Comparison of ENCODE assay signal across 8 mouse cellular contexts in genomic region chr12:4038061-4039041, GRCm38 (mm10). TPM values are rescaled to one million over a fixed set of nuclear protein-coding genes. Genes with fewer than 3 reads are reported as not detected.
A peak's percentile ranks its signal among the peaks of the same experiment; 100 is the strongest.
DNase-seq lines count a peak whose midpoint lies in the region; ATAC-seq and TF ChIP-seq lines count a peak whose summit lies in the region.

TSS of gene Efr3b (minus strand) at chr12:4038915.

- peak within 1 kb of the TSS; percentile 63 to 69 for H3K4me3 ChIP-seq in MEL (ENCODE audit: control insufficient read depth in 1 of 2, insufficient read depth in 1 of 2, low read depth in 2 of 2, low read length in 2 of 2)
- peak within 1 kb of the TSS; percentile 81 for H3K4me3 ChIP-seq in layer of hippocampus, adult 2 months
- H3K4me3 ChIP-seq in neural tube, embryonic 15.5 days (replicated peaks) = peak within 1 kb of the TSS; percentile 91

- peak within 1 kb of the TSS; percentile 71 for H3K4me2 ChIP-seq in neural tube, embryonic 15.5 days

- TF ChIP-seq EP300 in MEL (IDR thresholded peaks at IDR 0.05; ENCODE audit: low read depth in 1 of 2, low read length in 2 of 2) = no peak

- no peak for TF ChIP-seq RAD21 in MEL (IDR thresholded peaks at IDR 0.05; ENCODE audit: low read depth, low read length)

- H3K9me3 ChIP-seq in MEL (replicated peaks; ENCODE audit: insufficient read depth, low read length) = no peaks in the 10 kb centered on the region
- H3K9me3 ChIP-seq in neural tube, embryonic 15.5 days (replicated peaks) = no peaks in the 10 kb centered on the region

- no peaks in the 10 kb centered on the region; the same call in 1 of the 2 replicates for H3K79me2 ChIP-seq in MEL (ENCODE audit: control insufficient read depth, insufficient read depth, low read length, poor library complexity)

- under 1% methylated on average over 71 of the region's 78 CpGs for WGBS in neural tube, embryonic 15.5 days

- peak within 1 kb of the TSS; percentile 70 for H3K9ac ChIP-seq in MEL (ENCODE audit: control insufficient read depth, low read depth, low read length, poor library complexity, severe bottlenecking)
- peak within 1 kb of the TSS; percentile 73 for H3K9ac ChIP-seq in neural tube, embryonic 15.5 days (replicated peaks)

- H3K4me1 ChIP-seq in MEL (ENCODE audit: control insufficient read depth in 1 of 2, insufficient read depth in 2 of 2, low read length in 2 of 2) = peaks cover 0 to 5% of the 10 kb centered on the region in 2 experiments; a peak in 2 of 4 replicates
- peaks cover 34% of the 10 kb centered on the region for H3K4me1 ChIP-seq in neural tube, embryonic 15.5 days

- TF ChIP-seq CTCF in MEL (IDR thresholded peaks at IDR 0.05 in 2 of 3, conservative IDR thresholded peaks at IDR 0.05 in 1 of 3; ENCODE audit: control insufficient read depth in 1 of 3, insufficient read depth in 1 of 3, low read depth in 2 of 3, low read length in 3 of 3, poor library complexity in 1 of 3, severe bottlenecking in 1 of 3) = no peak
- peak; percentile 40 for TF ChIP-seq CTCF in layer of hippocampus, adult 2 months (conservative IDR thresholded peaks at IDR 0.05)

- no peaks in the 10 kb centered on the region for H3K36me3 ChIP-seq in MEL (ENCODE audit: control insufficient read depth in 1 of 2, insufficient read depth in 2 of 2, low read length in 2 of 2)
- 0 out of 2 replicates have a peak, but pooled peaks cover 4% of the 10 kb centered on the region for H3K36me3 ChIP-seq in neural tube, embryonic 15.5 days

- ATAC-seq in hematopoietic stem cell, adult 5-6 weeks (replicated peaks in 1 of 2; ENCODE audit: insufficient read depth in 1 of 2, low FRiP score in 2 of 2, low TSS enrichment in 1 of 2, low read depth in 1 of 2, poor library complexity in 2 of 2, severe bottlenecking in 2 of 2) = peak; percentile 71 to 74
- ATAC-seq in neural tube, embryonic 15.5 days (ENCODE audit: low FRiP score) = peak; percentile 95

- TF ChIP-seq POLR2A in MEL (IDR thresholded peaks at IDR 0.05; ENCODE audit: control insufficient read depth in 1 of 2, insufficient read depth in 1 of 2, low read depth in 1 of 2, low read length in 2 of 2, poor library complexity in 1 of 2) = no peak

- peak; percentile 87 for DNase-seq in MEL (ENCODE audit: low read depth, low spot score)
- DNase-seq in cerebellum, adult 8-10 months = peak; percentile 86
- DNase-seq in frontal cortex, adult 2 months (ENCODE audit: extremely low spot score in 1 of 2, low spot score in 1 of 2) = peak; percentile 63 to 86
- peak; percentile 82 to 83 for DNase-seq in layer of hippocampus, adult 2 months (ENCODE audit: low spot score in 2 of 2)
- DNase-seq in lung, adult 18-20 months = peak; percentile 80 to 84
- peak; percentile 81 for DNase-seq in testis, postnatal 14 days (ENCODE audit: low spot score)

- peaks cover 2 to 4% of the 10 kb centered on the region in 2 experiments; a peak in 3 of 4 replicates for H3K27me3 ChIP-seq in MEL (ENCODE audit: control insufficient read depth in 1 of 2, insufficient read depth in 2 of 2, low read length in 2 of 2)
- no peaks in the 10 kb centered on the region for H3K27me3 ChIP-seq in neural tube, embryonic 15.5 days (replicated peaks)

- H3K27ac ChIP-seq in MEL (ENCODE audit: control insufficient read depth, low read depth, low read length) = no peak within 1 kb of the TSS
- peak within 1 kb of the TSS; percentile 91 for H3K27ac ChIP-seq in layer of hippocampus, adult 2 months
- peak within 1 kb of the TSS; percentile 84 for H3K27ac ChIP-seq in neural tube, embryonic 15.5 days (replicated peaks)

TF ChIP-seq in MEL, 35 proteins besides CTCF, POLR2A, EP300 and RAD21:
- peak; percentile 81; the same call in 1 of the 2 replicates for TF ChIP-seq UBTF (IDR thresholded peaks at IDR 0.05; ENCODE audit: borderline replicate concordance, insufficient read depth, low read depth, low read length)
- peak; percentile 51; the same call in 1 of the 2 replicates for TF ChIP-seq MAZ (IDR thresholded peaks at IDR 0.05; ENCODE audit: low read depth, low read length)
- 0 out of 2 replicates have a peak, but pooled peaks have one; percentile 35 for TF ChIP-seq SIN3A (IDR thresholded peaks at IDR 0.05; ENCODE audit: low read length)
- no peak for TF ChIP-seq E2F4 (IDR thresholded peaks at IDR 0.05; ENCODE audit: borderline replicate concordance, low read depth, low read length)

RNA-seq across cellular contexts. Expression of gene Efr3b, which starts in this region (rescaled TPM):
- total RNA-seq in MEL (2012; rRNA removed) = 0.88 and 1.5 TPM in 2 replicates
- polyA plus RNA-seq in MEL (2012; ENCODE audit: insufficient read depth in 1 of 2, insufficient read length in 2 of 2, low read depth in 1 of 2, low replicate concordance in 2 of 2, missing spikeins in 1 of 2) = 1 to 10 TPM in 1 of 2 experiments, not detected in 1; 1.7 TPM
- polyA plus RNA-seq in frontal cortex, adult 2 months (2012; rRNA removed) = 67.8 and 79.0 TPM in 2 replicates
- 1.5 and 1.6 TPM in 2 replicates for total RNA-seq in hematopoietic stem cell, adult 5-6 weeks (2017)
- total RNA-seq in layer of hippocampus, adult 2 months (2021) = 100 to 1,000 TPM in 1 of 2 experiments, 10 to 100 TPM in 1; 91.8 to 104 TPM
- 27.2 and 33.6 TPM in 2 replicates for polyA plus RNA-seq in neural tube, embryonic 15.5 days (2015; fragmentation: Nextera tagmentation; extraction: Ambion mirVana)

Comparison
In these comparisons a context has a peak if more than half of its experiments do, and no peak if none do; other contexts are left out.
1. RNA of gene Efr3b (total RNA-seq): 91.8 to 104 TPM in layer of hippocampus, adult 2 months; 1.5 to 1.6 TPM in hematopoietic stem cell, adult 5-6 weeks and 0.88 to 1.5 TPM in MEL; every median in the first group is over 10 times any median in the second.
2. RNA of gene Efr3b (polyA plus RNA-seq): 67.8 to 79.0 TPM in frontal cortex, adult 2 months and 27.2 to 33.6 TPM in neural tube, embryonic 15.5 days; 1.7 TPM in MEL; every median in the first group is over 10 times any median in the second.
3. Peak in every context shown above with its lines, with median percentiles within 50 percentile points of each other: DNase-seq and H3K4me3 ChIP-seq.